Mouse (Mus musculus) embryonic facial prominence, embryonic 15.5 days (tissue): Measurements from ENCODE around the gene Gm37596. TPM values are rescaled to one million over a fixed set of nuclear protein-coding genes. Genes with fewer than 3 reads are reported as not detected.
"Not testable (repeated sequence)": the region's sequence is repeated elsewhere in the genome, so short reads cannot be mapped to it uniquely, and the experiment has no call there.

Source experiments
- ATAC-seq: fragments of 200-750 bp; cut with Nextera tagmentation; 2 replicates; pipeline ENCODE4 v1.8.0; 2017; ENCODE audit warnings: low read depth, moderate TSS enrichment; ENCODE audit not compliant: insufficient number of reproducible peaks, low FRiP score, low TSS enrichment
- H3K27ac ChIP-seq: fragments of 300-500 bp; sonication (generic); replicated peaks from 2 replicates; pipeline ENCODE4 v1.5.1; 2015; ENCODE audit warnings: mild to moderate bottlenecking, inconsistent platforms
- H3K27me3 ChIP-seq: fragments of 300-500 bp; sonication (generic); 2 replicates; pipeline ENCODE4 v1.6.1; 2015; ENCODE audit warnings: inconsistent platforms
- H3K36me3 ChIP-seq: fragments of 300-500 bp; sonication (generic); 2 replicates; pipeline ENCODE4 v1.6.1; 2015; ENCODE audit warnings: mild to moderate bottlenecking, inconsistent platforms
- H3K4me1 ChIP-seq: fragments of 300-500 bp; sonication (generic); 2 replicates; pipeline ENCODE4 v1.6.1; 2015; ENCODE audit warnings: inconsistent platforms
- H3K4me2 ChIP-seq: fragments of 300-500 bp; sonication (generic); replicated peaks from 2 replicates; pipeline ENCODE4 v1.6.1; 2015; ENCODE audit warnings: mild to moderate bottlenecking, inconsistent platforms
- H3K4me3 ChIP-seq: fragments of 300-500 bp; sonication (generic); replicated peaks from 2 replicates; pipeline ENCODE4 v1.5.1; 2015; ENCODE audit warnings: mild to moderate bottlenecking, inconsistent platforms
- H3K9ac ChIP-seq: fragments of 300-500 bp; sonication (generic); 2 replicates; pipeline ENCODE4 v1.6.1; 2015; ENCODE audit warnings: inconsistent platforms
- H3K9me3 ChIP-seq: fragments of 300-500 bp; sonication (generic); replicated peaks from 2 replicates; pipeline ENCODE4 v1.6.1; 2016; ENCODE audit warnings: inconsistent platforms
- WGBS: fragments of 180-500 bp; shearing (Covaris S2); methylation state at CpG from one replicate; pipeline ENCODE4 v1.1.7; 2015; 5-methylcytosine and 5-hydroxymethylcytosine counted together
- polyA plus RNA-seq: library from polyadenylated mRNA; unstranded; fragments of >200 nt; fragmentation: Nextera tagmentation; extraction: Ambion mirVana; gene quantifications from 2 replicates; pipeline ENCODE4 v1.2.1, GENCODE M21; 2015

The Gm37596 gene
- not detected in 2 replicates for polyA plus RNA-seq

GRCm38 (mm10) chr3:93692970-93693369 is at the start of gene Gm37596:
Gene Gm37596 (minus strand): TSS chr3:93693070.
- ATAC-seq, H3K4me3 ChIP-seq, H3K36me3 ChIP-seq, H3K27ac ChIP-seq, H3K9me3 ChIP-seq, H3K4me2 ChIP-seq, H3K27me3 ChIP-seq, H3K4me1 ChIP-seq, H3K9ac ChIP-seq: not testable (repeated sequence)
- WGBS, result 85% methylated on average over 1 of the region's 2 CpGs

DNA sequence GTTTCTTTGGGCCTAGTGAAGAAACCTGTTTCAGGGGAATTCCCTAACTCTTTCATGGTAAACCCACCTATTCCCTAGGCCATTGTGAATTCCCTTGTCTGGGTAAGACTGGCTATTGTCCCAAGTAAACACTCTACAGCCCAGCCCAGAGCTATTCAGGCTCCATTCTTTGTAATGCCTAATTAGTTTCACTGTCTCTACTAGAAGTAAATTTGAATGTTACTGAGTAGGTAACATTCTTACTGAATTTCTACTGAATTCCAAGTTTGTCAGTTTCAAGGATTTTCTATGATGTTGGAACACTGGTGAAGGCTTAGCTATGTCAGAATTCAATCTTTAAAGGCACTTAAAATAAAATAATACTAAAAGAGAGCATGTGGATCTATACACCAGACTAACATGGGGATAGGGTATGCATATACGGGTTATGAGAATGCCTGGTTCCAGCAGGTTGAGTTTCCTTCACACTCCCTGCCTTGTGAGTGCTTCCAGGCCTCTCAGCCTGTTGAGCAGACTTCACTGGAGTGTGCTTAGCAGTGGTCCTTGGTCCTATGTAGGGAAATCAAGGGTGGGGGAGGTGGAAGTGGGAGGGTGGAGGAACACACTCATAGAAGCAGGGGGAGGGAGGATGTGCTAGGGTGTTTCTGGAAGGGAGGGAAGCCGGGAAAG is 16.2 kb upstream of the Gm37596 start:
- H3K9me3 ChIP-seq, H3K9ac ChIP-seq: not testable (repeated sequence)
- WGBS, result 90% methylated on average over 2 of the region's 2 CpGs

DNA sequence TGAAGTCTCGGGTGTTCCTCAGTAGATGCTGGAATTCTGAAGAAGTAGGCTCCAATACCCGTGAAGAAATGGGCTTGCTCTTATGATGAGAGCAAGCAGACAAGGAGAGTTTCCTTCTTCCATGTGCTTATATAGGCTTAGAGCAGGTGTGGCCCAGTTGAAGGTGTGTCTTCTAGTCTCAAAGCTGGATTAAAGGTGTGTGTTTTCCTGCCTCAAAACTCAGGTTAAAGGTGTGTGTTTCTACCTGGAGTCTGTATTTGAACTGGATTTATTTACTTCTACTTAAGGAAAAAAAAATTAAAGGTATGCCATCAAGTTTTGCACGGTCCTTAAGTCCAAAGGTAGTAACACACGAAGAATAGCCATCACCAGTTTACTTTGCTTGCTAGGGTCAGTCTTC is 16.7 kb downstream of the Gm37596 start, which contains the start of gene Tdpoz1:
Tdpoz1 (minus strand) TSS at position 101 of the 400 bp plus-strand sequence.
- not testable (repeated sequence) for ATAC-seq, H3K27ac ChIP-seq, H3K4me3 ChIP-seq, H3K9me3 ChIP-seq, H3K4me2 ChIP-seq, H3K36me3 ChIP-seq, H3K4me1 ChIP-seq, H3K27me3 ChIP-seq, H3K9ac ChIP-seq
- WGBS, result 79% methylated on average over 3 of the region's 4 CpGs

More for the DNA sequence above, 16.2 kb upstream of the Gm37596 start:
- not testable (repeated sequence) for H3K36me3 ChIP-seq, ATAC-seq, H3K4me3 ChIP-seq, H3K4me1 ChIP-seq, H3K27ac ChIP-seq, H3K4me2 ChIP-seq, H3K27me3 ChIP-seq

GRCm38 (mm10) chr3:93670805-93671503 is 21.9 kb downstream of the Gm37596 start:
- 79% methylated on average over 5 of the region's 6 CpGs for WGBS
- H3K9me3 ChIP-seq, ATAC-seq: not testable (repeated sequence)

DNA sequence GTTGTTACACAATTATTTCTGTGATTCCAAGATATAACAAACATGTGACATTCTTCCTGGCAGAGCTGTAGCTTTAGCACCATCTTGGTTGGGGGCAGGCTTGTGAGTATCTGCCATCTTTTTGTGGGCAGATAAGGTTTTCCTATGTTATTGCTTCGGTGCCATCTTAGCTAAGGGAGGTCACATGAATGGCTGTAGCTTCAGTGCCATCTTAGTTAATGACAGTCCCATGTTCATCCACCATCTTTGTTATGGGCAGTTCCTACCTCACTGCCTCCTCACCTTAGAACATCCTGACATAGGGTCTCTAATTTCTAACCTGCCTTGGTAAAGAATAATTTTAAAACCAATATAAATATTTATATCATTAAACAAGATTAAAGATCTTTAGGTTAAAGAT is 38.6 kb downstream of the Gm37596 start:
- no peak for ATAC-seq
- no peaks in the 10 kb centered on the region for H3K27me3 ChIP-seq
- no peak overlapping the region for H3K9ac ChIP-seq
- H3K9me3 ChIP-seq, result no peaks in the 10 kb centered on the region
- 53% methylated on average over 1 of the region's 1 CpGs for WGBS
- H3K4me1 ChIP-seq, result no peaks in the 10 kb centered on the region
- H3K36me3 ChIP-seq, result no peaks in the 10 kb centered on the region
- H3K4me3 ChIP-seq, result no peak overlapping the region
- H3K4me2 ChIP-seq, result no peak overlapping the region
- no peak overlapping the region for H3K27ac ChIP-seq

More at GRCm38 (mm10) chr3:93670805-93671503, 21.9 kb downstream of the Gm37596 start:
- not testable (repeated sequence) for H3K4me1 ChIP-seq, H3K27me3 ChIP-seq, H3K9ac ChIP-seq, H3K4me2 ChIP-seq, H3K4me3 ChIP-seq, H3K27ac ChIP-seq, H3K36me3 ChIP-seq

DNA sequence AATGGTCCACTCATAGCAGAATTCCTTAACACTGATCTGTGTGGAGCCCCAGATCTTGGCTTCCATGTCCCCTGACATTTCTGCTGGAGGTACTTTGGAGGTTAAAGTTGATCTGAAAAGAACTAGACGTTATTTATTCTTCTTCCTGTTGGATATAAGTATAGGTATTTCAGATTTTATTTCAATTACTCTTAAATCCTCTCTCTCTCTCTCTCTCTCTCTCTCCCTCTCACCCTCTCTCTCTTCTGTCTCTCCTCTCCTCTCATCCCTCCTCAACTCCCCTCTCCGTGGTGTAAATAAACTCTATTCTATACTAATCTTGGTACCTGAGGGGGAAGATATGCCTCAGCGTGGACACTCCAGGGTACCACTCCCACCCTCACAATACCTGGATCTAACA is 40.3 kb downstream of the Gm37596 start, which contains the start of gene Tdpoz2:
Tdpoz2 (minus strand) TSS at position 101 of the 400 bp plus-strand sequence.
- Histone ChIP-seq H3K27ac (no peak within 1 kb of the TSS), H3K4me2 (no peak within 1 kb of the TSS), H3K4me3 (no peak within 1 kb of the TSS), H3K9me3 (no peaks in the 10 kb centered on the region), H3K36me3 (no peaks in the 10 kb centered on the region), H3K27me3 (no peaks in the 10 kb centered on the region), H3K4me1 (no peaks in the 10 kb centered on the region), H3K9ac (no peak within 1 kb of the TSS)
- ATAC-seq, result no peak
- WGBS, result 70% methylated on average over 3 of the region's 3 CpGs

Other genes starting within 250 kb of the Gm37596 start
- 1.3 and 1.7 TPM in 2 replicates for gene Tchhl1, start 224.3 kb downstream of the Gm37596 start, polyA plus RNA-seq
- gene S100a11, start 172.6 kb downstream of the Gm37596 start, polyA plus RNA-seq, result 1,723 and 1,932 TPM in 2 replicates
- 700 and 709 TPM in 2 replicates for gene S100a10, start 138.0 kb downstream of the Gm37596 start, polyA plus RNA-seq
- gene Tdpoz2, start 40.4 kb downstream of the Gm37596 start, polyA plus RNA-seq, result not detected in 2 replicates
- gene Tdpoz1, start 16.8 kb downstream of the Gm37596 start, polyA plus RNA-seq, result not detected in 2 replicates
- gene Gm5773, start 79.9 kb upstream of the Gm37596 start, polyA plus RNA-seq, result not detected in 2 replicates
- not detected in 2 replicates for gene Tdpoz4, start 103.3 kb upstream of the Gm37596 start, polyA plus RNA-seq
- not detected in 2 replicates for gene Tdpoz3, start 132.9 kb upstream of the Gm37596 start, polyA plus RNA-seq